Mouse (Mus musculus): ENCODE measurements at regions not wholly inside any gene's neighbourhood (a gene's known extent, or its start where the extent isn't known, plus 50 kb on each side); places are given as distances from the start of the nearest gene placed in this dataset.

DNA sequence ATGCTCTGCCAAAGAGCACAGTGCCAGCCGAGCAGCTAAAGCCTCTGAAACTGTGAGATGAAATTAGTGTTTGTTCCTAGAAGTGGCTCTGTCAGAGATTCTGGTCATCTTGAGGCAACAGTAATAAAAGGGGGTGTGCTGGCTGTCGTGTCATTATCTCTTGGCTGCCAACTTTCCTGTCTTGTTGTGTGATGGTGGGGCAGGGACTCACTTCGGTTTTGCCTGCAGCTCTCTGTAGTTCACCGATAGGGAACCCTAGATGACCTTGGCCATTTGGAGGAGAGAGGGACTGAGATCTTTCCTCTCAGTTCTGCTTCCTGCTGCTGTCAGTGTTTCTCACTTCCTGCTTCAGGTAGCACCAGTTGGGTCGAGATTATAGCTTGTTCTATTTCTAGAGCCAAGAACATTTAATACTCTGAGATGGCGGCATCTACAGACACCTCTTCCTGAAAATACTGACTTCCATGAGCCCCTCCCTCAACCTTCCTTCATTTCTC lies 159.8 kb upstream of the Kbtbd8 start:
- H3K9me3 ChIP-seq (replicated peaks; ENCODE audit: control insufficient read depth, insufficient read depth, low read length, poor library complexity, severe bottlenecking) = no peaks in the 10 kb centered on the region
- no peak overlapping the region for H3K27ac ChIP-seq (ENCODE audit: insufficient read depth, low read length)
- H3K9ac ChIP-seq (ENCODE audit: low read depth, poor library complexity, severe bottlenecking) = no peak overlapping the region
- TF ChIP-seq EP300 (IDR thresholded peaks at IDR 0.05; ENCODE audit: insufficient read depth, low read depth, low read length) (no peak), CTCF (IDR thresholded peaks at IDR 0.05; ENCODE audit: low read depth, low read length) (no peak), POLR2A (IDR thresholded peaks at IDR 0.05; ENCODE audit: insufficient read depth, low read length) (no peak)
- no peaks in the 10 kb centered on the region for H3K4me1 ChIP-seq (ENCODE audit: control insufficient read depth, insufficient read depth, low read length)
- no peaks in the 10 kb centered on the region for H3K36me3 ChIP-seq (ENCODE audit: control insufficient read depth, insufficient read depth, low read length, poor library complexity, severe bottlenecking)
- no peak overlapping the region for H3K4me3 ChIP-seq (ENCODE audit: low read depth, low read length)
- H3K27me3 ChIP-seq (ENCODE audit: control insufficient read depth, insufficient read depth, low read length, poor library complexity, severe bottlenecking) = no peaks in the 10 kb centered on the region

DNA sequence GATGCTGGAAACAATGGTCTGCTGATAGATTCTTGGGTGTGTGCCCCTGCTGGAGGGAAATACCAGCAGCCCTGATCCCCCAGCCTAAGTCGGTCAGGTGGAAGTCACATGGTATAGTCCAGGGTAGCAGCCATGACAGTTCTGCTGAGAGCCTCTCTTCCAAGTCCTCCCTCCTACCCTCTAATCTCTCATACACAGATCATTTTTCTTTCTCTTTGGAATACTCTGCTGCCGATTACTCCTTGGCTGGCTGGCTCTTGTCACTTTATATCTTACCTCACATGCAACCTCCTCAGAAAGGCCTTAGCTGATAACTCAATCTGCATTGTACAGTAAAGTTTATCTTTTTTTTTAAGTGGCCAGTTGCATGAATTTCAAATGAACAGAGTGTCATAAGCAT lies 162.5 kb upstream of the Kbtbd8 start:
- no peaks in the 10 kb centered on the region for H3K27me3 ChIP-seq (ENCODE audit: control insufficient read depth, insufficient read depth, low read length, poor library complexity, severe bottlenecking)
- no peak overlapping the region for H3K27ac ChIP-seq (ENCODE audit: insufficient read depth, low read length)
- no peak overlapping the region for H3K9ac ChIP-seq (ENCODE audit: low read depth, poor library complexity, severe bottlenecking)
- no peaks in the 10 kb centered on the region for H3K36me3 ChIP-seq (ENCODE audit: control insufficient read depth, insufficient read depth, low read length, poor library complexity, severe bottlenecking)
- H3K9me3 ChIP-seq (replicated peaks; ENCODE audit: control insufficient read depth, insufficient read depth, low read length, poor library complexity, severe bottlenecking) = no peaks in the 10 kb centered on the region
- TF ChIP-seq POLR2A (IDR thresholded peaks at IDR 0.05; ENCODE audit: insufficient read depth, low read length) (no peak), CTCF (IDR thresholded peaks at IDR 0.05; ENCODE audit: low read depth, low read length) (no peak), EP300 (IDR thresholded peaks at IDR 0.05; ENCODE audit: insufficient read depth, low read depth, low read length) (no peak)
- peaks cover 2% of the 10 kb centered on the region for H3K4me1 ChIP-seq (ENCODE audit: control insufficient read depth, insufficient read depth, low read length)
- no peak overlapping the region for H3K4me3 ChIP-seq (ENCODE audit: low read depth, low read length)

DNA sequence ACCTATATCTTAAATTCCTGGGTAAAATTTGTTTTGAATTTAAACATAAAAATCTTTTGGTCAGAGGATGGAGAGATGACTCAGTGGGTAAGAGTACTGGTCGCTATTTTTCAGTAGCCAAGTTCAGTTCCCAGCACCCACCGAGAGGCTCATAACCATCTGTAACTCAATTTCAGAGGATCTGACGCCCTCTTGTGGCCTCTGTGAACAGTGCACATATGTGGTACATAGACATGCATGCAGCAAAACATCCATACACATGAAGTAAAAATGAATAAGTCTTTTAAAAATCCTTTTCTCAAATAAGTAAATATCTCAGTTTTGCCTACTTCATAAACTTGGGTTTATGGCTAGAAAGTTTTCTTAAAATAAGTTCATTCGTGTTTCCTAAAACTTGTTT lies 163.4 kb upstream of the Kbtbd8 start:
- no peak overlapping the region for H3K4me3 ChIP-seq (ENCODE audit: low read depth, low read length)
- H3K9ac ChIP-seq (ENCODE audit: low read depth, poor library complexity, severe bottlenecking) = no peak overlapping the region
- TF ChIP-seq EP300 (IDR thresholded peaks at IDR 0.05; ENCODE audit: insufficient read depth, low read depth, low read length) (no peak), POLR2A (IDR thresholded peaks at IDR 0.05; ENCODE audit: insufficient read depth, low read length) (no peak), CTCF (IDR thresholded peaks at IDR 0.05; ENCODE audit: low read depth, low read length) (no peak)
- no peaks in the 10 kb centered on the region for H3K9me3 ChIP-seq (replicated peaks; ENCODE audit: control insufficient read depth, insufficient read depth, low read length, poor library complexity, severe bottlenecking)
- no peak overlapping the region for H3K27ac ChIP-seq (ENCODE audit: insufficient read depth, low read length)
- peaks cover 2% of the 10 kb centered on the region for H3K4me1 ChIP-seq (ENCODE audit: control insufficient read depth, insufficient read depth, low read length)
- no peaks in the 10 kb centered on the region for H3K36me3 ChIP-seq (ENCODE audit: control insufficient read depth, insufficient read depth, low read length, poor library complexity, severe bottlenecking)
- no peaks in the 10 kb centered on the region for H3K27me3 ChIP-seq (ENCODE audit: control insufficient read depth, insufficient read depth, low read length, poor library complexity, severe bottlenecking)

DNA sequence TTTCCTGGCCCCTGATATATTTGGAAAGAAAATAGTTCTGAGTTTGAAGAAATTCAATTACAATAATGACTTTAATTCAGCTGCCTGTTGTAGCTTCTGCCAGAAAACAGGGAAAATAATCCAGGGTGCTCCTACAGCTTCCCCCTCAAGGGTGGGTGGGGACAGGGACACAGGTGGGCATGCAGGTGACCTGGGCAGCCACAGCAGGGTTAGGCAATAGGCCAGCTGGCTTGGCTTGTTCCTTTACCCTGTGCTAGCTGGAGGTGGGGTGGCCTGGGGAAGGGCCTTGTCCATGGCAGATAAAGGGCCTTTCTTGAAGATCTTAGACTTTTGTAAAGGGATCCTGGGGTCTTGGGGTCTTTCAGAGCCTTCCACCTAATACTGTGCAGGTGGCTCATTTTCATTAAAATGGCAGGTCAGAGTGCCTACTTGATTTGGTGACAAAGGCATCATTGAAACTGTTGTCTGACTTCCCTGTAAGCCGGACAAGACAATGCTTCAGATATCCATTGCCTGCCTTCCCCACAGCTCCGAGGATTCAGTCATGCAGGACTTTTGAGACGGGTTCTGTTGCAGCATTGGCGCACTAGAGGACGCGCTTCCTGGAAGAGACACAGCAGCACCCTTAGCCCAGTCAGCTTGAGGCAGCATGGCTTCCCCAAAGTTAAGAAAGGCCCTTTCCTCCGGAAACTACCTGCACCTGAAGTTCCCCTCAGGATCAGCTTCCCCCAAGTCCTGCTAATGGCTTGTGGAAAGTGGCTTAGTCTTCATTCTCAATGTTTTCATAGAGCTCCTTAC lies 164.9 kb upstream of the Kbtbd8 start:
- no peak overlapping the region for H3K9ac ChIP-seq (ENCODE audit: low read depth, poor library complexity, severe bottlenecking)
- H3K9me3 ChIP-seq (replicated peaks; ENCODE audit: control insufficient read depth, insufficient read depth, low read length, poor library complexity, severe bottlenecking) = no peaks in the 10 kb centered on the region
- H3K36me3 ChIP-seq (ENCODE audit: control insufficient read depth, insufficient read depth, low read length, poor library complexity, severe bottlenecking) = no peaks in the 10 kb centered on the region
- TF ChIP-seq CTCF (IDR thresholded peaks at IDR 0.05; ENCODE audit: low read depth, low read length) (peak; percentile 27), POLR2A (IDR thresholded peaks at IDR 0.05; ENCODE audit: insufficient read depth, low read length) (no peak), EP300 (IDR thresholded peaks at IDR 0.05; ENCODE audit: insufficient read depth, low read depth, low read length) (peak; percentile 93)
- no peak overlapping the region for H3K27ac ChIP-seq (ENCODE audit: insufficient read depth, low read length)
- H3K4me3 ChIP-seq (ENCODE audit: low read depth, low read length) = no peak overlapping the region
- peaks cover 2% of the 10 kb centered on the region for H3K4me1 ChIP-seq (ENCODE audit: control insufficient read depth, insufficient read depth, low read length)
- H3K27me3 ChIP-seq (ENCODE audit: control insufficient read depth, insufficient read depth, low read length, poor library complexity, severe bottlenecking) = no peaks in the 10 kb centered on the region

- H3K4me3 ChIP-seq (ENCODE audit: low read depth, low read length) = no peak overlapping the region
- no peaks in the 10 kb centered on the region for H3K9me3 ChIP-seq (replicated peaks; ENCODE audit: control insufficient read depth, insufficient read depth, low read length, poor library complexity, severe bottlenecking)
- TF ChIP-seq POLR2A (IDR thresholded peaks at IDR 0.05; ENCODE audit: insufficient read depth, low read length) = no peak
- TF ChIP-seq EP300 (IDR thresholded peaks at IDR 0.05; ENCODE audit: insufficient read depth, low read depth, low read length) = no peak
- TF ChIP-seq CTCF (IDR thresholded peaks at IDR 0.05; ENCODE audit: low read depth, low read length) = no peak
- no peaks in the 10 kb centered on the region for H3K27me3 ChIP-seq (ENCODE audit: control insufficient read depth, insufficient read depth, low read length, poor library complexity, severe bottlenecking)
- H3K4me1 ChIP-seq (ENCODE audit: control insufficient read depth, insufficient read depth, low read length) = peaks cover 2% of the 10 kb centered on the region
- H3K36me3 ChIP-seq (ENCODE audit: control insufficient read depth, insufficient read depth, low read length, poor library complexity, severe bottlenecking) = no peaks in the 10 kb centered on the region
- H3K27ac ChIP-seq (ENCODE audit: insufficient read depth, low read length) = no peak overlapping the region
- H3K9ac ChIP-seq (ENCODE audit: low read depth, poor library complexity, severe bottlenecking) = no peak overlapping the region
These were observed 166.1 kb upstream of the Kbtbd8 start for GRCm38 (mm10) chr6:94950944-94951343.

GRCm38 (mm10) chr6:94950319-94950718 lies 166.7 kb upstream of the Kbtbd8 start:
- Histone ChIP-seq H3K9ac (ENCODE audit: low read depth, poor library complexity, severe bottlenecking) (no peak overlapping the region), H3K27ac (ENCODE audit: insufficient read depth, low read length) (no peak overlapping the region), H3K4me3 (ENCODE audit: low read depth, low read length) (no peak overlapping the region), H3K9me3 (replicated peaks; ENCODE audit: control insufficient read depth, insufficient read depth, low read length, poor library complexity, severe bottlenecking) (no peaks in the 10 kb centered on the region), H3K4me1 (ENCODE audit: control insufficient read depth, insufficient read depth, low read length) (peaks cover 2% of the 10 kb centered on the region), H3K27me3 (ENCODE audit: control insufficient read depth, insufficient read depth, low read length, poor library complexity, severe bottlenecking) (no peaks in the 10 kb centered on the region), H3K36me3 (ENCODE audit: control insufficient read depth, insufficient read depth, low read length, poor library complexity, severe bottlenecking) (no peaks in the 10 kb centered on the region)
- TF ChIP-seq CTCF (IDR thresholded peaks at IDR 0.05; ENCODE audit: low read depth, low read length) = no peak
- TF ChIP-seq EP300 (IDR thresholded peaks at IDR 0.05; ENCODE audit: insufficient read depth, low read depth, low read length) = no peak

Data from ES-Bruce4 (cell line).